Mouse (Mus musculus) cerebellum, postnatal 4 days (tissue): ENCODE results near the gene Ccn5.

Source experiments
- DNase-seq, 2 experiments: peaks; one replicate each; pipeline ENCODE4 v3.0.0; 2022; ENCODE audit warnings: low spot score in 2 of 2, mixed read lengths in 1 of 2

Ccn5 gene

DNA sequence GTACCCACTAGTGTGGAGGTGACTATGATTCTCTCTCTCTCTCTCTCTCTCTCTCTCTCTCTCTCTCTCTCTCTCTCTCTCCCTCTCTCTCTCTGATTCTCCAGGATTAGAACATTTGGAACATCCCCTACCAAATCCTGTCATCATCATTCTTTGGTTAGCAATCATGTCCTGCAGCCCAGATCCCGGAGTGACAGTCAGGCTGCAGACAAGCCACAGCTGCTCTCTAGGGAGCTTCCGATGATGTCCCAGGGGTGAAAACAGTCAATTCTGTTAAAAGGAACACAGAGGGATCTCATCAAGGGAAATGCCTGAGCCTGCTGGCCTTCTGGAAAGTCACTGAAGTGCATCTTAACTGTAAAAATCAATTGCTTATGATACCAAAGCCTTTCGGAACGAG is 21.4 kb downstream of the Ccn5 start:
- DNase-seq = no peak

DNA sequence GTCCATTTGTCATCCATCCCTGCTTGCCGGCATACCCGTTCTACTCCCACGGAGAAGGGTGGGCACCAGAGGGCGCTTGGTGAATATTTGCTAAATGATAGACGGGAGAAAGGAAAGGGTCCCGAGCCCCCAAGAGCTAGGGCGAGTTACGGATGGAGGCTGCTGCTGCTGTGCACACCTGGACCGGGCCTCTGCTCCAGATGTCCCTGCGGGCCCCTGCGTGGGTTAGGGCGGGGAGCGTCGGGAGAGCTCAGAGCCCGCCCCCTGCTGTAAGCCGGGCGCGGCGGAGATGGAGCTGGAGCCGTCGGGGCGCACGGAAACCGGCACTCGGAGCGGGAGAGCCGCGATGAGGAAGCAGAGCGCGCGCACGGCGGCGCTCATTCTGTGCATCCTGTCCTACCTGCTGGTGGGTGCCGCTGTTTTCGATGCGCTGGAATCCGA is 32.8 kb downstream of the Ccn5 start, which contains the start of gene Kcnk15:
TSS of gene Kcnk15 (plus strand) at position 191 of the 441 bp plus-strand sequence.
- DNase-seq = peak in 1 of 2 experiments; percentile 54

DNA sequence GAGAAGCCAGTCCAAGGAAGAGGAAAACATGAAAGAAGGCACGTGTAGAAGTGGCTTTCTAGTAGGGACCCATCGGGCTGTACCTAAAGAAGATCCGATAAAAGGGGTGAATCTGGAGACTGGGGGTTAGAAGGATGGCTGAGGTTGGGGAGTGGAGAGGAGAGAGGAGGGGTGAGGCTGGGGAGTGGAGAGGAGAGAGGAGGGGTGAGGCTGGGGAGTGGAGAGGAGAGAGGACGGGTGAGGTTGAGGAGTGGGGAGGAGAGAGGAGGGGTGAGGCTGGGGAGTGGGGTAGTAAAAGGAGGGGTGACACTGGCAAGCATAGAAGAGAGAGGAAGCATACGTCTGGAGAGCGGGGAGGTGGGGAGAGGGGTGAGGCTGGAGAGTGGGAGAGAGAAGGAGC is 36.6 kb downstream of the Ccn5 start:
- no peak for DNase-seq

DNA sequence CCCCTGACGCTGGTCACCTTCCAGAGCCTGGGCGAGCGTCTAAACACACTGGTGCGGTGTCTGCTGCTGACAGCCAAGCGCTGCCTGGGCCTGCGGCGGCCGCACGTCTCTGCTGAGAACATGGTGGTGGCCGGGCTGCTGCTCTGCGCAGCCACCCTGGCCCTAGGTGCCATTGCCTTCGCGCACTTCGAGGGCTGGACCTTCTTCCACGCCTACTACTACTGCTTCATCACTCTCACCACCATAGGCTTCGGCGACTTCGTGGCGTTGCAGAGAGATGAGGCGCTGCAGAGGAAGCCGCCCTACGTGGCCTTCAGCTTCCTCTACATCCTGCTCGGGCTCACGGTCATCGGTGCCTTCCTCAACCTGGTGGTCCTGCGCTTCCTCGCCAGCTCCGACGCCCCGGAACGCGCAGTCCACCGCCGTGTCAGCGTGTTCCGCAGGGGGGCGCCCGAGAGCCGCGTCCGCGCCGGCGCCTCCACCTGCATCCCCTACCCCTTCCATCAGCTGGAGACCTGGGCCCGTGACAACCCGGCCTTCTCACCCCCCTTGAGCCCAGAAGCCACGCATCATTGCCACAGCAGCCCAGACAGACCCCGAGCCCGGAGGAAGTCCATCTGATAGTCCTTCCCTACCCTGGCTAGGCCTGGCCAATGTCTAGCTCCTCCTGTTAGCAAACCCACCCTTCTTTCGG is 37.7 kb downstream of the Ccn5 start:
- peak; percentile 59 to 79 for DNase-seq

DNA sequence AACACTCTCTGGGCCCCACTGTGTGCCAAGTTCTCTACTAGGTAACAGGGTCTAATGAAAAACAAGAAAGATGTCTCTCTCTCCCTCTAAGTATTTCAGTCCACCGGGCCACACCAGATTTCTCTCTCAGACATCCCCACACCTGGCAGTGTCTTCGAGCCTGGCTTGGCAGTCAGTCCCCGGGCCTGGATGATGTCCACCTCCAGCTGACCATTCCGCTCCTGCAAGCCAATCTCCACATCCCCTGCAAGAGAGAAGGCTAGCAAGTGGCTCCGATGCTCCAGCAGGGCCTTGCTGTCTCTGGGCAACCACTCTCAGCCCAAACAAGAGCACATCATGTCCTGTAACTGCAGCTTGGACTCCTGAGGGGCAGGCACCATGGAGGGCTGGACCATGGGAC is 44.6 kb downstream of the Ccn5 start:
- DNase-seq = no peak

DNA sequence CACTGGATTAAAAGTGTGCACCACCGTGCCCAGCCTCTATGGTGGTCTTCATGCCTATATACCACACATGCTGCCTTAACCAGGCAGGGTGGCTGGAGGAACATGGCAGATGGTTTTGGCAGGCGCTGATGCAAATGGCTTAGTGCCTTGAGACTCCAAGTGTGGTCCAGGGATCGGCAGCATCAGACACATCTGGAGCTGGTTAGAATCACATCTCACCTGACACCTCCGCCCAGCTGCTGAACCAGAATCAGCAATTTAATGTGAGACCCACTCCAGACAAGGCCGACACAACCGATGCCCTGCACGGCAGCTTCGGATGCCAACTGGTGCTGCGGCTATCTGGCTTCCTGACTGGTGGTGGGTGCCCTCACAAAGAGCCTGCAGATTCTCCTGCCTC is 45.4 kb downstream of the Ccn5 start:
- DNase-seq = no peak

DNA sequence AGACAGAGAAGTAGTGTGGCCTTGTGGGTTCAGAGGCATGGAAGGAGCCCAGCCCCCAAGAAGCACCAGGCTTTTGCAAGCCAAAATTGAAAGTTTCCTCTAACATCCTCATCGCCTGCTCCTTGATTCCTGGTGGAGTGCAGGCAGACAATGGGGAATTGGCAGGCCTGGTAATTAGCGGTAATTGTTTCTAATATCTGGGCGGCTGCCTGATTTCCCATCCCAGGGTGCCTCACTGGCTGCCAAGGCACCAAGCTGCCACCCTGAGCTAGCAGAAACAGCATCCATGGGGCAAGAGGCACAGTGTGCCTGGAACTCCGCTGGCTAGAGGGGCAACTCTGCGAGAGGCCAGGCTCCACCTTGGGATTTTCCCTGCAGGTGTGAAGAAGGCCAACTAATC is 49.1 kb downstream of the Ccn5 start:
- no peak for DNase-seq

DNA sequence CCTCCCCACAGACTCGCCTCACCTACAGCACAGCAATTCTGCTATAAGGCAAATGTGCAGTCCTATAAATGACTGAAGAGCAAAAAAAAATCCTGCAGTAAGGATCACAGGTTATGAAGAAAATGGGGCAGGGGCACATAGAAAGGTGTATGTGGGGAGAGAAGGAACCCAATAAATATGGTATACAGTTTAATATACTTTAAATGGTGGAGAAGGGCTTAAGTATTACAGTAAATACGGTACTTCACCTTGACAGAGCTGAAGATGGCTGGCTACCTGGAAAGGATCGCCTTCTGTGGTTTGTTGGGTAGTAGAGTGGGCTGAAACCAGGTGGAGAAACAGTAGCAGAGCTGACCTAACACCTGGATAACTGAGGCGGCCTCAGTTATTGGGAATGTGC is 50.6 kb downstream of the Ccn5 start:
- no peak for DNase-seq

DNA sequence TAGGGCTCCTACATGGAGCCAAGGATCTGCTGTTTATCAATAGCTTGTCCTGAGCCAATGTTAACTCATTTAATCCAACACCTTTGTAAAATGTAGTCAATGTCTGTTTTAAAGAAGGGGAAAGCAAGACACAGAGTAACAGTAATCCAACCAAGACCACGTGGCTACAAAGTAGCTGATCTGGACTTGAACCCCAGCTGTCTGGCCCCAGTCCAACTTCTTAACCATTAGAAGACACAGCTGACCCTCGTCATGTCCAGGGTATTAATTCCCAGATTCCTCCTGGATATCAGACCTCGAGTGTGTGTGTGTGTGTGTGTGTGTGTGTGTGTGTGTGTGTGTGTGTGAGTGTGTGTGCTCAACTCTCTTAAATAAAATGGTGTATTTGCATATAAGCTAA is 51.2 kb downstream of the Ccn5 start:
- DNase-seq = no peak

DNA sequence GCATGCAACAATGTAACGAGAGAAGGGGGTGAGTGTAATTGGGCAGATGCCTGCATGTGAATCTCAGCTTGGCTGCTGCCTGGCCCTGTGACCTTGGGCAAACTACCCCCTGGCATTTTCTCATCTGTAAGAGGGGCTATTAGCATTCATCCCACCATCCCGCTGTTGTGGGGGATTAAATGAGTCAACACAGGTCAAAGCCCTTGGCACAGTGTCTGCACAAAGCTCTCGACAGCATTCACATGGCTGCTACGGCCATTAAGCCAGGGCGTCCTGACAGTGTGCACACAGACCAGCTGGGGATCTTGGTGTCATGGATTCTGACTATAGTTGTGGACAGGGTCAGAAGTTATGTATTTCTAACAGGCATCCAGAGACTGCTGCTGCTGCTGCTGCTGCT is 54.2 kb downstream of the Ccn5 start:
- no peak for DNase-seq

DNA sequence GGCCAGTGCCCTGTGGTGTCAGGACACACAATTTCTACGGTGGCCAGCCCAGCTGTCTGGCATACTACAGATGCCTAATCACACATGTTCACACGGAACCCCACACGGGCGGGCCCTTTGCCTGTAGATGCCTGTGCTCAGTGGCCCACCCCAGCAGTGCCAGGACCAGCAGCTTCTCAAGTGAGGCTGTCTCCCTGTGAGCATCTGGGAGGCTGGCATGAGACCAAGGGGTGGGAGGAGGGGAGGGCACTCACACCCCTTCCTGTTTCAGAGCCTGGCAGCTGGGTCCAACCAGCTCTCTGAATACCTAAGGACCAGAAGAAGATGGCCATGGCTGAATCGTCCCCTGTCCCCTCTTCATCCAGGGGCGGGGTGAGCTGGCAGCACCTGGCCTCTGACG is 54.8 kb downstream of the Ccn5 start:
- DNase-seq = peak in 1 of 2 experiments; percentile 74

DNA sequence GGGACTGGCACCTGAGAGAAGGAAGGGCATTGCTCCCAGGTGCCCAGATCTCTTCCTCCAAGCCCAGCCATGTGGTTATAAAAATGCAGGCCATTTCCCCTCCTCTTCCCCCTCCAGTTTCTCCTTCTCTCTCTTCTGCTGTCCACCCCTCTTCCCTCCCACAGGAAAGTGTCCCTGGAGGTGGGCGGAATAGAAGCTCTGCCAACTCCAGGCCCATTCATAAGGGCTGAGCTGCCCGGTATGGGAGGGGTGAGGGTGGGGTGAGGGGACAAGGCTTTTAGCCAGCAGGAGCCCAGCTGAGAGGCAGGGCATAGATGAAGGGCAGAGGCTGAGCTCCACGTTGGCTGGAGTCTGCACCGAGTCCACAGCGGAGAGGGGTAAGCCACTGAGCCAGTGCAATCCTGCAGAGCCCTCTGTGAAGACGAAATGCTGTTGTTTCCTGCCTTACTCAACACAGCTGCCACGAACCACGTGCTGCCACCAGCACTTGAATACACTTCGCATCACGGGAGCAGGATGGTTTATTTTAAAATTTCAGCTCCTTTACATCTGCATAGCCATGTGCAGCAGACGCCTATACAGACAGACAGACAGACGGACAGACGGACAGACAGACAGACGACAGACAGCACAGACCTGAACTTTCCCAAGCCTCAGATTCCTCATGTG is 56.3 kb downstream of the Ccn5 start:
- no peak for DNase-seq

DNA sequence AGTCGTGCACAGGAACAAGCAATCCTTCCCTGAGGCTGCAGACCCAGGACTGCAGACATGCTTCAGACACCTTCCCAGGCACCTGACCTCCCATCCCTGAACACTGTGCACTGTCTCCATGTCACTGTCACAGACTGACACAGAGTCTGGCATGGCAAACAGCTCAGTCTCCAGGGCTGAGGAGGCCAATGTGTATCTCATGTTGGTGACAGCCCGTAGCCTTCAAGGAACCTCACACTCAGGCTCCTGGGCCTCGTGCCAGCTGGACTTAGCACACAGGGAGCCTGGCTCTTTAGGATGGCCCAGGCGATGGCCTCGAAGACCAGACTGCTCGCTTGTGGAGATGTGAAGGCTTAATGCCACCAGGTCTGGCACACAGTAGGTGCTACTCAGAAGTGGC is 60.2 kb downstream of the Ccn5 start:
- no peak for DNase-seq
